Mouse (Mus musculus) gastrocnemius, postnatal 10 days (tissue): ENCODE data around the gene Fgfr2. TPM values are rescaled to one million over a fixed set of nuclear protein-coding genes. Genes with fewer than 3 reads are reported as not detected.

Source experiments
- DNase-seq: peaks from one replicate; pipeline ENCODE4 v3.0.0; 2021; ENCODE audit warnings: mixed read lengths
- total RNA-seq, 2 experiments: library from RNA; stranded (reverse); gene quantifications; 2 replicates each; pipeline ENCODE4 v1.2.3; 2021

Gene Fgfr2
- total RNA-seq, 2 experiments from 2014 or later, result 3.0 to 6.1 TPM

DNA sequence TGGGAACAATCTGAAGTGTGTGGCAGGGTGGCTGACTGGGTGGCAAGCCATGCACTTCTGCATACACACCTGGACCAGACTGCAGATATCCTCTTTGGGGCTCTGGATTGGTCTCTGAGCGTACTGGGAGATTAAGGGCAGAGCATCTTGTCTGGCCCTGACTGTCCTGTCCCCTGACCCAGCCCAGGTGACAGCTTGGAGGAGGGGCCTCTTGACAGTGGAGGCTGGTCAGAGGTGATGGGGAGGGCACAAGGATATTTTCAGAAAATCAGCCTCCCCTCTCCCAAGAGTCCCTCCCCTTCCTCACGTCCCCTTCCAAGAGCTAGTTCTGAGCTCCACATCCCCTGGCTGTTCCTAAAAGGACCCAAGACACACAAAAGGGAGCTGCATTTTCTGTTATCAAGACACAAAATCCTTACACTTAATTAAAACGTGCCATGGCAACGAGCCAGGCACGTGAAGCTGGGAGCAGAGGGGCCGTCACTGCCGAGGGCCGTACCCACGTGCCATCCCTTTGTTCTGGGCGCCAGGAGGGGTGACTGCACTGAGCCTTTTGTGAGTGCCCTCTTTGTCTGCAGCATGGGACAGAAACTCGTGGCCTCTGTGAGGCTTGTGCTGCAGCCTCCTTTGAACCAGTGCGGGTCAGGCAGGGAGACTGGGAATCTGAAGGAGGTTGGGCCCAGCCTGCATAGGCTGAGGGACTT lies 1525.2 kb downstream of the Fgfr2 start:
- DNase-seq, result no peak

DNA sequence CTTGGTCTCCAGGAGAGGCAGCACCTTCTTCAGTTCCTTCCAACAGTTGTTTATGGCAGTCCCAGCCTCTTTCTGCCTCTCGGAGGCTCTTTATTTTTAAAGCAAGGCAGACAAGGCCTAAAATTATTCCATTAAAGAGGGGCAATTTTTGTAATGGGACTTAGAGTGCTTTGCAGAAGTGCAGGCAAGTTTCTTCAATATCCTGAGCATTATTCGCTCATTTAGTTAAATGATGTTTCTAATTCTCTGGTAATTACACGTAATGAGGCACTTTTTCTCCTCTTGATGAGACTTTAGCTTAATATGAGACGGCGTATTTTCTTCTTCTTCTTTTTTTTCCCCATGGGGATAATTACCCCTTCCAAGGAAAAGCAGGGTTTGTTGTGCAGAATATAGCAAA lies 1537.6 kb downstream of the Fgfr2 start:
- DNase-seq, result no peak

DNA sequence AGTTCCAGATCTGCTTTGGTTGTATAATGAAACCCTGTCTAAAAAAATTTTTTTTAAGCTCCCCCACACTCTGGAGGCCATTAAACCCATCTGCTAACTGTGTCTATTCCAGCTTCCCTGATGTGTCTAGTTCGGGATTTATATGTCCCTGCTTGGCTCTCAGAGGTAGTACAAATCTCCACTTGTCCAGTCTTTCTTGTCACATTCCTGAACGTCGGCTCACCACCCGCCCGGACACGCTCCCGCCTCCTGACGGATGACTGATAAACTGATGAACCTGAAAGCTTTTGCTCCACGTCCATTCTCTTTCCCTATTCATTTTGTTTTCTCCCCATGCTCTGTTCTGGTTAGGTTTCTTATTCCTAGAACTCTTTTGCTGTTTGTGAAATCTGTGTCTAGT lies 1541.0 kb downstream of the Fgfr2 start:
- DNase-seq, result no peak

DNA sequence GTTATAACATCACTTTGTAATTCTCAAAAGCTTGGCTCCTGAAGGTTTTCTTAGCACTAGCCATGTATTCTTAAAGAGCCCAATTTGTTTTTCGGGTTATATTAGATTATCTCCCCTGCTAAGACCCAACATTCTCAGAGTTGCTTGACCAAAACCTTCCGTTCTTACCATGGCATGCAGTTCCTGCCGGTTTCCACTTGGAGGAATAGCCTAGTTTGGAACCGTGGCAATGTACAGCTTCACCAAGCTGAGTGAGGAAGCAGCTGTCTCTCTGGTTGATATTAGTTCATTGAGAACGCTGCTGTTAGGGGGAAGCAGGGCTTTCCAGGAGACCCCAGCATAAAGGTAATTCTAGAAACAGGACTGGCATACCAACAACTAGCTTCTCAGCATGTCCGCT lies 1547.9 kb downstream of the Fgfr2 start:
- DNase-seq, result no peak

DNA sequence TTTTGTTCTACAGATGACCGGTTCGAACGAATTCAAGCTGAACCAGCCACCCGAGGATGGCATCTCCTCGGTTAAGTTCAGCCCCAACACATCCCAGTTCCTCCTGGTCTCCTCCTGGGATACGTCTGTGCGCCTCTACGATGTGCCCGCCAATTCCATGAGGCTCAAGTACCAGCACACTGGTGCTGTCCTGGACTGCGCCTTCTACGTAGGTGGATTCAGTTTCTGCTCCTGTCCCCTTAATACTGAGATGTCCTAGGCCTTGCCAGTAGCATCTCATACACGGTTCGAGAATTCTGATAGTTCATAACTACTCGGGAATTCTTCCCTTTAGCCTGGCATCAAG lies 1562.5 kb downstream of the Fgfr2 start:
- DNase-seq, result no peak

DNA sequence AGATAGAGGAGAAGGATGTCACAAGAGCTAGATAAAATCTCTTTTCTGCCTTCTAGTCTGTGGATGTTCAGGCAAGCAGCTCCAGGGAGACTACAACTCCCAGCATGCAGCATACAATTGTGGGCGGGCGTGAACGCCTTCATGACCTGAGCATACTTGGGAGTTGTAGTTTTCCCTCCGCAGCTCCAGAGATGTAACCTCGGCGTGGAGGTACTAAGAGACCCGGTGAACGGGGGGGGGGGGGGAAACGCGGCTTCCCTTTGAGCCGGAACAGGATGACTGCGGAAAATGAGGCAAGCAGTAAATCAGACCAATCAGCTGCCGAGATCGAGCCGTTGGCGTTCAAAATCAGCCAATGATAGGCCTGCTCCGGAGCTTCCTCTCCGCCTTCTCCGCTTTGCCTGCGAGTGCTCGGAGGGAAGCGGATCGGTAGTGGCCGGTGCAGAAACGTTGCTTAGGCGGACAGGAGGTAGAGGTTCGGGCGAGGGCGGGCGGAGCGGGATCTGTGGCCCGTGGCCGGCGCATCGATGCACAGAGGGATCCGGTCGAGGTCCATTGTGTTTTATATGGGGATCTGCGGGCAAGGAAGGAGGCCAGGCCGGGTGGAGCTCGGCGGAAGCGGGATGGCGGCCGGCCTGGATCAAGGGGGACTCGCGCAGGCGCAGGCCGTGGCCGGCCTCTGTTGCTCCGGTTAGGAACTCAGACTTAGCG lies 1563.0 kb downstream of the Fgfr2 start, which contains the start of gene Bub3:
Gene Bub3 (plus strand): TSS at position 237 of the 711 bp plus-strand sequence.
- DNase-seq, result peak; percentile 83

DNA sequence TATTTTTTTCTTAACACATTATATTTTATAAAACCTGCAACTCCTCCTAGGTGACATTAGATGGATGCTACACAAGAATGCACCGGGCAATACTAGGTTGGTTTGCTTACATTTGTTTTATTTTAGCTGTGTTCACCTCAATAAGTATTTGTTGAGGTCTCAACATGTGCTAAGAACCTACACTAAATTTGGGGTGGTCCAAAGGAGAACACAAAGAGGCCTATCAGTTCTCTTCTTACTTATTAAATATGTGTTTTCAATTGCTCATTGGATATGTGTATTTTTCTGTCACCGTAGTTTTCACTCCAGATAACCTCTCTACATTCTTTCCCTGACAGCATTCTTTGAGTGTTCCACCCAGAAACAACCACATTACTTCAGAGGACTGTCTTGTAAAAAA lies 1565.4 kb downstream of the Fgfr2 start:
- no peak for DNase-seq

DNA sequence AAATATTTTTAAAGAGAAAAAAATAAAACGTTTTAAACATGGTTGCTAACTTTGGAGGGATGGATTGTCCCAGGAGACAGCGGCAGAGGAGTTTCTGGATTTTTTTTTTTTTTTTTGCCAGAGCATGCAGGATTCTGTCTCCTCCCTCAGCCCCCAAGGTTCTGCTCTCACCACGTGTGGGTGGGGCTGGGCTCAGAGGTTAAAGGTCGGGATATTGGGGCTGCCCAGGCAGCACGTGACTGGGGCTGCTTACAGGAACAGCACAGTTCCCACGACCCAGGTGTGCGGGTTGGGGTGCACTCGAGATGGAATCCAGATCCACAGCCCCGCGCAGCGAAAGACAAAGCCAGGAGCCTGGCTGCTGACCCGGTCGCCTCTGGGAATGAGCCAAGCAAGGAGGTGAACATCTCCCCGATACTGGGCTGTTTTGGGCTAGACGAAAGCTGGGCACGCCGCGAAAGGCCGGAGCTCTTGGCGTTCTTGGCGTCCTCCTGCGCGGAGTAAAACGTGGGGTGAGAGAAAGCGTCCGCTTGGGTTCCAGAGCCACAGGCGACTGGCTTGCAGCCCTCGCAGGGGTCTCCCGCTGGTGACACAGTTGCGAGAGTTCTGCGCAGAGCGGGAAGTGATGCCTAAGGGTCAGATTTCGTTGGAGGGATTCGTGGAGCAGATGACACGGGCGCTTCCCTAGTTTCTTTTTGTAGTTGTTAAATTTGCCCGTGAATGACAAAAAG lies 1566.4 kb downstream of the Fgfr2 start:
- DNase-seq, result peak; percentile 19

DNA sequence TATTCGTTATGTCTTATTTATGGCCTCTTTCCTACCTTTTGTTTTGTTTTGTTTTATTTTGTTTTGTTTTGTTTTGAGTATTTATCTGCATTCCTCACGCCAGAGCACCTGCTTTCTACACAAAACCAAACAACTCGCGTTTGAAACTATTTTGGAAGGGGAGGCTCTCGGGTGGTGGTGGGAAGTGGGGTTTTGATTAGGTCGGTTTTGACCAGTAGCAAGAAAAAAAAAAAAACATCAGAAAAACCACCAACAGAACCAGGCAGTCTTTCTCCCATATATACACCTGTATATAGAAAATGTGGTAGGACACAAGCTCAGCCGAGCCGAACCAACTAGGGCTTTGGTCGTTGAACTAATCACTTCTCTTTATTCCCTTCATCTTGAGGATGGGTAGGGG lies 1567.0 kb downstream of the Fgfr2 start:
- no peak for DNase-seq

DNA sequence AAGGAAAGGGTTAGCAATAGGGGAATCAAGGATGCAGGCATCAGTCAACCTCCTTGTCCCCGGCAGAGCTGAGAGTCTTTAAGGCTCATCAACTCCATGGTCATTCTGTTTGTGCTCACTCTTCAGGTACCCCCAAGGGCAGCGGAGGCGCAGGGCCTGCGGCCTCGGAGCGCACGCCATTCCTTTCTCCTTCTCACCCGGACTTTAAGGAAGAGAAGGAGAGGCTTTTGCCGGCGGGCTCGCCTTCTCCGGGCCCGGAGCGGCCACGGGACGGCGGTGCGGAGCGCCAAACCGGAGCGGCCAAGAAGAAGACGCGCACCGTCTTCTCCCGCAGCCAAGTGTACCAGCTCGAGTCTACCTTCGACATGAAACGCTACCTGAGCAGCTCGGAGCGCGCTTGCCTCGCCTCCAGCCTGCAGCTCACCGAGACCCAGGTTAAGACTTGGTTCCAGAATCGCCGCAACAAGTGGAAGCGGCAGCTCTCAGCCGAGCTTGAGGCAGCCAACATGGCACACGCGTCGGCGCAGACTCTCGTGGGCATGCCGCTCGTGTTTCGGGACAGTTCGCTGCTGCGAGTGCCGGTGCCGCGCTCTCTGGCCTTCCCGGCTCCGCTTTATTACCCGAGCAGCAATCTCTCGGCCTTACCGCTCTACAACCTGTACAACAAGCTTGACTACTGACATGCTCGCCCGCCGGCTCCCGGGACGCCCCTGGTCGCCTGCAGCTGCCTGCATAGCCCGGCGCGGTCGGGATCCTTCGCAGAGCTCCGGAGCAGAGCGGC lies 1567.7 kb downstream of the Fgfr2 start:
- DNase-seq, result peak; percentile 36

DNA sequence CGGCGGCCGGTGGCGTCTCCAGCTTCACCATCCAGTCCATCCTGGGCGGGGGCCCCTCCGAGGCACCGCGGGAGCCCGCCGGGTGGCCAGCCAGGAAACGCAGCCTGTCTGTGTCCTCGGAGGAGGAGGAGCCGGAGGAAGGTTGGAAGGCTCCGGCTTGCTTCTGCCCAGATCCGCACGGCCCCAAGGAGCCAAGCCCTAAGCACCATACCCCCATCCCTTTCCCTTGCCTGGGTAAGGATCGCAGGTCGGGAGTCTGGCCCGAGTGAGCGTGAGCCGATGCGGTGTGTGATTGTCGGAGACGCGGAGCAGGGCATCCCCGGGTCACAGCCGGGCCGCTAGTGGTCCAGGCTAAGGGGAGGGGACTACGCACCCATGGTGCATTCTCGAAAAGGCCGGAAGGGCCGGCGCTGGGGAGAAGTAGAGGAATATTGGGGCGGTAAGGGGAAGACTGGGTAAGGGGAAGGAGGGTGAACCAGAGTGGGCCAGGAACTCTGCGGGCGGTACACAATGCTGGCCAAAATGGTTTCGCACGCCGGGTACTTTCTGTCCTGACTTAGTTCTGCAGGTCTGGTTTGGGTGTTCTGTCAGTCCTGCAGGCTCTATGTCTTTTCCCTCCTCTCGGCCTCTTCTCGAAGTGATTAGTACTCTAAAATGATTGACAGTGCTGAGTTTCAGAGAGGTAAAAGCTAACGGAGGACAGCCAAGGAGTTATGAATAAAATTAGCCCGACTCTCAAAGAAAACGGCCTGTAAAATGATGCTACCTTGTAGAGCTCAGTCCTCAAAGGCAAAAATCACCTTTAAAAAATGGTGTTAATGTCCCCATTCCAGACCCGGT lies 1568.6 kb downstream of the Fgfr2 start:
- peak; percentile 18 for DNase-seq

DNA sequence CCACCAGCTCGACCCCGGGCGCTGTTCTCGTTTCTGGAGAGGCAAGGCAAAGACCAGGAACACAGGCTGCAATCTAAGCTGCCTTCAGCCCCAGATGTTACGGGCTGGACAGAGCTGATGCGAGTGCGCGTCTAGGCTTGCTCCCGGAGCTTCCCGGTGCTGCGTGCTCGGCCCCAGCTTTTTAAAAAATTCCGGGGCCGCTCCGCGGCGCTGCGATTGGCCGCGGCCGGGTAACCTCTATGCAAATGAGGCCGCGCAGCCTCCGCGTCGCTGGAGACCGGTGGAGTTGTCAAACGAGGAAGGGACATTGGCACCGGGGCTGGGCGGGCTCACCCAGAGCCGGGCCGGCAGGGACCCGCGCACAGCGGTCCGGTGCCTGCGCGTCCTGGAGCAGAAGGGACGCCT lies 1569.4 kb downstream of the Fgfr2 start:
- peak; percentile 31 for DNase-seq

DNA sequence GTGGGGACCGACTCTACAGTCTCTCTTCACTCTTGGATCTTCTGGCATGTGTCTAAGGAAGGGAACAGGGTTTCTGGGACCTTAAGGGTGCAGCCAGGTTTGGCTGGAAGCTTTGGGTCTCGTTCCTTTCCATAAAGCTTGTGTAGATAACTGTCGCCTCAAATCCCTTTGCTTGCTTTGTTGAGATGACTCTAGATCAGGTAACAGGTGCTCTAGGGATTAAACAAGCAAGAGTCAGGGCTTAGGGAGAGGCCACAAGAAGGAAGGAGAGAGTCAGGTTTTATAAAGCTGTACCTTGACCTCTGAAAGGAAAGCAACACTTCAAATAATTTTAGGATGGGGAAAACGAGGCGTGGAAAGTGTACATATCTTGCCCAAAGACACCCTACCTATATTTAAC lies 1570.4 kb downstream of the Fgfr2 start:
- no peak for DNase-seq

DNA sequence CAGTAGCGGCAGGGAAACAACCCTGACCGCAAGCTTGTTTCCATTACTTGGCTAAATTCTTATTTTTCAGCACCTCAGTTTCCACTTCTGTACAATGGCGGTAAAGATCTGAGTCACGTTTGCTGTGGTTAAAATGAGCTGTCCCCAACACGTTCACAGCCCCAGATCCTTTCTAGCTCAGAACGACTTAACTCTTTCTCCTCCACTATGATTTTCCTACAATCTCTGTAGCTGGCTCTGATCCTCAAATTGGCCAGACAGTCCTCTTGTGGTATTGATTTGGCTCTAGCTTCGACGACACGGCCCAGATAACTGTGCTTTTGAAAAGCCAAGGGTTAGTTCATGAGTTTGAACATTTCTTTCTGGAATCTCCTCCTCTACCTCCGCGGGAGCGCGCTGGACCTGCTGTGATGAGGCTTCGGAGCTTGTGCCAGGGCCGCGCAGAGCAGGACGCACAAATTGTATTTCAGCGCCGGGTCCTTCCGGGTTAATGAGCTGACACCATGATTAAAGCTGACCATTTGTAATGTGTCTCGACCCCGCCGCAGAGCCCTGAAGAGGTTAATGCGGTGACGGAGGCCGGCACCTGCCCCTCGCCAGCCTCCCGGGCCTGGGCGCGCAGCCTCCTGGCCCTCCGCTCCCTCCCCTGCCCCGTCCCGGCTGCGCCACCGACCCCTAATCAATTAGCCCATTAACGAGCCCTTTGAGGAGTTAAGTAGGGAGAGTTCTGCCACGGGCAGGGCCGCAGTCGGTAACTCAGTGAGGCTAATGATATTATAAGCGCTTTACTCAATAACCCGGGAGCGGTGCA lies 1571.0 kb downstream of the Fgfr2 start:
- no peak for DNase-seq

DNA sequence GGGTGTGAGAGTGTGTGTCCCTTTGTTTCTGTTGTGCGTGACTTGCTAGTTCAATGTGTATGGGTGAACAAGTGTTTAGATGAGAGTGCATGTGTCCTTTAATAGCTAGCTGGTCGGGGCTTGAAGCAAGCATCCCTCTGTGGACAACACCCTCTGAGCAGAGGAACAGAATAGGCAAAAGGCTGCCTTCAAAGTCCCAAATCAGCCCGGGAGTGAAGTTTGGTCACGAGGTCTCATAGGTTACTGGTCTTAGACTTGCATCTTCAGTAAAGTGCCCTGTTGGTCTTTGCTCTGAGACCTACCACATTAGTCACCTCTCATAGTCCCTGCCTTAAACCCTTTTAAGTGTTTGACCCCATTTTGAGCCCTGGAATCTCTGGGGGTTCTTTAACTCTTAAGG lies 1571.7 kb downstream of the Fgfr2 start:
- no peak for DNase-seq

DNA sequence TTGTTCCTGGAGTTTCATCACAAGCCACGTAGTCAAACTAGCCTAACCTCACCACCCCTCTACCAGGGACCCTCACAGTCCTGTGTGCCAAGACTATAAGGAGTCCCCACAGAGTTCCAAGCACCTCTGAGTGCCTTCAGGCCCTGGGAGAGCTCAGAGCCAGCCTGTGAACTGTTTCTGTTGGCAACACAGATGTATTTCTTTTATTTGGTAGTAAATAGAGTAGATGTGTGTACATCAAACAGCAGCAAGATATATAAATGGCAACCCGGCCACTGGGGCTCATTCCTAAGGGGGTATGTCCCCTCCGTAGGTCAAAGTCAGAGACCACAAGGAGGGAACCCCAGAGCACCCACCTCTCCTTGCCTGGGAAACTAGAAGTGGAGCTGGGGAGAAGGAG lies 1574.7 kb downstream of the Fgfr2 start, which contains the start of gene Hmx2:
Gene Hmx2 (plus strand): TSS at position 301 of the 400 bp plus-strand sequence.
- DNase-seq, result no peak

DNA sequence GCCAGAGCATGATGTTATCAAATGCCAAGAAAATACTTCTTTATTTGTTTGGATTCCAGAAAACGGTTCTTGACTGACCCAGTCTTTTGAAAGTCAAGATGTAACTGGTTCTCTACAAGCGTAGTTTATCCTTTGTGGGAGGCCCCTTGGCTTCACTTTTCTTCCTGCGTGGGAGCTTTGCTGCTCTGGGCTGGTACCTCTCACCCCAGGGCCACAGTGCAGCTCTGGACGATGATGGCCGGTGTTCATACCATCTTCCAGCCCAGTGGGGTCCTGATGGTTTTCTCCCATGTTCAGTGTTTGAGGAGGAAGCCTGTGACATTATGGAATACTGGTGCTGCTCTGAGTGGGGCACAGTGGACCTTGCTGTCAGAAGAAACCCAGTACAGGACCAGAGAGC lies 1575.7 kb downstream of the Fgfr2 start:
- DNase-seq, result no peak

DNA sequence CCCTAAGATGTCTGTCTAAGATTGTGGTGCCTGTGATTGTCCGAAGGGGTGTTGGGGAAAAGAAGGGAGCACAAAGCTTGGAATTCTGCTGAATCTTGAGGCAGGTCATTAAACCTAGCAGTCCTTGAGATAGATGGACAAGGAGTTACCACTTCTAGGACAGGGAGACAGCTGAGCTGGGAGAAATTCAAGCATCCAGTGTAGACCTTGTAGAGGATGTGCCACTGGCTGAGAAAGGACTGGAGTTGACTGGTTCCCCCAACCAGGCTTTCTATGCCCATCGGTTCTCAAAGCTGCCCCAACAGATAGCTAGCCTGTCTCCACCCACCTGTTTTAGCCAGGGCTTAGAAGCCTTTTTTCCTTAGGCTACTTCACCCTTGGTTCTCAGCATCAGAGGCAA lies 1576.7 kb downstream of the Fgfr2 start:
- no peak for DNase-seq

DNA sequence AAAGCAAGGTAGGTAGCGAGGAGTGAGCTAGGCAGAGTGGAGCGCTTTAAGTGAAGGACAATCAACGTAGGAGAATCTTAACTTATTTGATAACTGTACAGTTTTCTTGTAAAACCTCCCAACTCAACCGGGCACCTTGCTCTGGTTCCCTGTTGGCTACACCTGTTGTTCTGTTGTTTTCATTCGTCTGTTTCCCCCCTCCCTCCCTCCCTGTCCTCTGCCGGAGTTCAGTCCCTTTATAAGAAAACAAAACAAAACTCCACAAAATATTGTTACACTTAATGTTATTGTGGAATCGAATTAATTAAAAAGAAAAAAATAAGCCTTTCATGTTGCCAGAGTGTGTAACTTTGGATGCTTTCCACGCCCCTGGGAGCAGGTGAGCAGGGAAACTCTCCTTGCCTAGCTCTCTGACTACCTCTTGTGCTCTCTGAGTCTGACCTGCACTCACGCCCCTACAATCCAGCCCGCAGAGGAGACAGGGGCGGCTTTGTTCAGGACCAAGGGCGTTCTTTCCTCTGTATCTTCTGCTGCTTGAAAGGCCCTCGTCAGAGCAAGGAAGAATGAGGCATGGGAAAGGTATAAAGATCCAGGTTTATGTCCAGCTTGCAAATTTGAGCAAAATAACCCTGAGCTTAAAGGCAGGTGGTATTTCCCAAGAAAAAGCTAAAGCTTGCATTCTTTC lies 1577.3 kb downstream of the Fgfr2 start:
- no peak for DNase-seq

DNA sequence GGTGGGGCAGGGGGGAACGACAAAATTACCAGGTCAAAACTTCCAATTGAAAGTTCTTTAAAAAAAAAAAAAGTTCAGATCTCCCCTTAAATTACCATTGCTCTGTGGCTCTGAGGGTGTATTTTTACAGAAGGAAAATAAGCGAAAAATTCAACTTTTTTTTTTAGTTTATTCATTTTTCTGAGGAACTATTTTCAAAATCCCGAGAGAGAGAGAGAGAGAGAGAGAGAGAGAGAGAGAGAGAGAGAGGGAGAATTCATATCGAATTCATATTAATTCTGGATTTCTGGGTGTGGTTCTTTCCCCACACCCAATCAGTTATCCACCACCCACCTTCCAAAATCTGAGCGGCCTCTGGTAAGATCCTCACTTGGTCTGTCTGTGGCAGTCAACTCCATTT lies 1578.3 kb downstream of the Fgfr2 start:
- no peak for DNase-seq
